Mouse (Mus musculus): ENCODE measurements around the gene Aup1. TPM values are rescaled to one million over a fixed set of nuclear protein-coding genes. Genes with fewer than 3 reads are reported as not detected.

Gene Aup1
- total RNA-seq, 1 experiment from 2014 or later = 242 TPM

DNA sequence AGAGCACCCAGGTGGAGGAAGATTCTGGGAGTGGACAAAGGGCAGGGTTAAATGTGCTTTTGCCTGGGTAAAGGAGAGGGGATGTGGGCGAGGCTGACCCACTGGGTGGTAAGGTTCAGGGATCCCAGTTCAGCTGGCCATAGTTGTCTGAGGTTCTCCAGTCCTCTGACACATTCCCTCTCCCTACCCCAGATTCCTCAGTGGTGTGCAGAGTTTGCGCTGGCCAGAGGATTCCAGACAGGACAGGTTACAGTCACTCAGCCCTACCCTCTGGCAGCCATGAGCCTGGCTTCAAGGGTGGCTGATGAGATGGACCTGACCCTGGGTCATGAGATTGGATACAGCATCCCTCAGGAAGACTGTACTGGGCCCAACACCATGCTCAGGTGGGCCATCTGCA is 4.4 kb downstream of the Aup1 start:
- ATAC-seq (ENCODE audit: extremely low read depth, insufficient number of reproducible peaks, low FRiP score, poor library complexity, severe bottlenecking) = no peak

DNA sequence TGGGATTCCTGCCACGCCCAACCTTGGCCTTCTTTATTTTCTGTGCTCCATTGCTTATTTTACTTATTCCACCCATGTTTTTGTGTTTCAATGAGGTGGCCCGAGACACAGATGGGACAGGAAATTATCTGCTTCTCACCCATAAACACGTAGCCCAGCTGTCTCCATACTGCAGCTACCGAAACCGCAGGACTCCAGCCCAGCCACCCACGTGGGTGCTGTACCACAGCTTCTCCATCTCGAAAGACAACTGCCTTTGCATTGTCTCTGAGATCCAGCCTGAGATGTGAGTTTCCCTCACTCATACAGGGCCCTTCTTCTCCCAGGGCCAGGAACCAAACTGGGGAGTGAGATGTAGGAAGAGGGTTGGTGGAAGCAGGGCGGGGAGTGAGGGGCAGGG is 11.7 kb downstream of the Aup1 start:
- ATAC-seq (ENCODE audit: extremely low read depth, insufficient number of reproducible peaks, low FRiP score, poor library complexity, severe bottlenecking) = no peak

DNA sequence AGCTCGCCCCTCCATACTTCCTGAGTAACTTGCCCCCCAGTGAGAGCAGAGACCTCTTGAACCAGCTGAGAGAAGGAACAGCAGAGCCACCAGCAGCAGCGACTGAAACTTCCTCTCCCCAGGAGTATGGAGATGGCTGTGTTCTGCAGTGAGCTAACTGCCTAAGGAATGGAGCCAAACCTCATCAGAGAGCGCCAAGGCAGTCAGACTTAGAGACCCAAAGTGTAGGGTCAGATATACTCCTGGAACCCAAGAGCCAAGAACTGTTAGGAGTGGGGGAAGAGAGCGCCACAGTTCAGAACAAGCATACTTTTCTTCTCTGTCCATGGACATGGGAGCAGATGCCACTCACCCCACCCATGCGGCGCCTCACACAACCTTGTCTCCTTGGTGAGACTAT is 12.1 kb downstream of the Aup1 start:
- no peak for ATAC-seq (ENCODE audit: extremely low read depth, insufficient number of reproducible peaks, low FRiP score, poor library complexity, severe bottlenecking)

DNA sequence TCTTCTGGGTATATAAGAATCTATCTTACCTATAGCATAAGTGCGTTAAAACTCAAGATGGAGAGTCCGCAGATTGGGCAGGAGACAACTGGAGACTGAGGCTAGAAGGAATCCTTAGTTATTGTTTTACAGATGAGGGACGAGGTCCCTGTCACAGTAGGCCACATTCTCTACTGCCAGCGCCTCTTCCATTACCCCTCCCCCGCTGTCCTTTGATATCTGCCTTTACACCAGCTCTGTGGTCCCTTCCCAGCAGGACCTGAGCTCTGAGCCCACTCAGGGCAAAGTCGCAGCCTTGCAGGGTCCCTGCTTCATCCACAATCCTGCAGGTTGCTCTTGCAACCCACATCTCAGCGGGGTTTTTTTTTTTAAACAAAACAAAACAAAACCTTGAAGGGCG is 13.9 kb downstream of the Aup1 start:
- no peak for ATAC-seq (ENCODE audit: extremely low read depth, insufficient number of reproducible peaks, low FRiP score, poor library complexity, severe bottlenecking)

DNA sequence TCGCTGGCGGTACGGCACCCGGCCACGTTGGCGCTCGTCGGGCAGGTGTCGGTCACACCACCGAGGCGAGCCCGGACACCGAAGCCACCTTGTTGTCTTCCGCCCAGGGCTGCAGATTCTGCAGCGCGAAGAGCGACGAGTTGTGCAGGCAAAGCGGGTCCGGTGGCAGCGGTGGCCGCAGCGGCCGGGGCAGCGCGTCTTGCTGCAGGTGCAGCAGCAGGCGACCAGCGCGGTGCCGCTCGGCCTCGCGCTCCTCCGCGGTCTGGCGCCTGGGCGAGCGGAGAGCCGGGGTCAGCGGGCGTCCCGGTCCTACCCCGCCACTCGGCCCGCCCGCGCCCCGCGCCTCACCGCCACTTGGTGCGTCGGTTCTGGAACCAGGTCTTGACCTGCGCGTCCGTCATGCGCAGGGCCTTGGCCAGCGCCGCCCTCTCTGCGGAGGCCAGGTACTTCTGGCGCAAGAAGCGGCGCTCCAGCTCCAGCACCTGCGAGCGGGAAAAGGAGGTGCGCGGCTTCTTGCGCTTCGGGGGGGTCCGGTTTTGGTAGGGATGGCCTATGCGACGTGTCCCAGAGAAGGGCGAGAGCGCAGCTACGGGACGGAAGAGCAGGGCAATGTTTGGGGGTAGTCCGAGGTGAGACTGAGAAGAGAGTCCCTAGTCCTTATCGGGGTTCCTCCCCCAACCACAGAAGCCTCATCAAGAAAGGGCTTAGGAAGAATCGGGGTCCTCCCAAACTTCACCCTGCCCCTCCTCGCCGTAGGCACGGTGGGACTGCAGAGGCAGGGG is 14.6 kb downstream of the Aup1 start:
- ATAC-seq (ENCODE audit: extremely low read depth, insufficient number of reproducible peaks, low FRiP score, poor library complexity, severe bottlenecking) = no peak

DNA sequence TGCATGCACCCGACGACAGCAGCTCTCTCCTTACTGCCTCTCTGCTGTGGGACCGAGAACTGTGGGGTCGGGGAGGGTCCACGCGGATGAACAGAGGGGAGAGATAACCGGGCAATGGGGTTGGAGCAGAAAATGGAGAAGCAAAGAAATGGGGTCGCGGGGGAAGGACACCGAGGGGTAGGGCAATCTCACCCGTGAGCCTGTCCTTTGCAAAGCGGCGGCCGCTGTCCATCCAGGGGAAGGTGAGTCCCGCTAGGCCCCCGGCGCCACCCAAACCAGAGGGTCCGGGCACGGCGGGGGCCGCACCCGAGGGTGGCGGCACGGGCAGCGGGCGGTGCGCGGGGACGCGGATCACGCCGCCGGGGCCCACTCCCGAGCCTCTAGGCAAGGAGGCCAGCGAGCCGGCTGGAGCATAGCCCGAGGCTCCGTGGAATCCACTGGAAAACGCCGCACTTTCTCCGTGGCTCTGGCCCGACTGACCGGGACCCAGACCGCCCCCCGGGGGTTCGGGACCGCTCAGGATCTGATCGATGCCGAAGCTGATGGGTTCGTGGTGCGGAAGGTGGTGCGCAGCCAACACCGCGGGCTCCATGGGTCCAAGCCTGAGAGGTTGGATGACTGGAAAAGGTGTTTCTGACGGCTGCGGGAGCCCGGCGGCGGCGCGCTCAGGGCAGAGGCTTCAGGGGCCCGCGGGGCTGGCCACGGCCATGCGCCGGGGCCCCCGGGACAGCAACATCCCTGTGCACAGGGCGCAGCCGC is 15.3 kb downstream of the Aup1 start:
- no peak for ATAC-seq (ENCODE audit: extremely low read depth, insufficient number of reproducible peaks, low FRiP score, poor library complexity, severe bottlenecking)

DNA sequence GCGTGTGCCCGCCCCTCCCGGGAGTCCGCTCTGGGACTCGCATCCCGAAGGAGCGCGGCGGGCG is 15.8 kb downstream of the Aup1 start, which contains the start of gene Tlx2:
Gene Tlx2, minus strand, starts transcription at position 47 of the 64 bp plus-strand sequence.
- no peak for ATAC-seq (ENCODE audit: extremely low read depth, insufficient number of reproducible peaks, low FRiP score, poor library complexity, severe bottlenecking)

DNA sequence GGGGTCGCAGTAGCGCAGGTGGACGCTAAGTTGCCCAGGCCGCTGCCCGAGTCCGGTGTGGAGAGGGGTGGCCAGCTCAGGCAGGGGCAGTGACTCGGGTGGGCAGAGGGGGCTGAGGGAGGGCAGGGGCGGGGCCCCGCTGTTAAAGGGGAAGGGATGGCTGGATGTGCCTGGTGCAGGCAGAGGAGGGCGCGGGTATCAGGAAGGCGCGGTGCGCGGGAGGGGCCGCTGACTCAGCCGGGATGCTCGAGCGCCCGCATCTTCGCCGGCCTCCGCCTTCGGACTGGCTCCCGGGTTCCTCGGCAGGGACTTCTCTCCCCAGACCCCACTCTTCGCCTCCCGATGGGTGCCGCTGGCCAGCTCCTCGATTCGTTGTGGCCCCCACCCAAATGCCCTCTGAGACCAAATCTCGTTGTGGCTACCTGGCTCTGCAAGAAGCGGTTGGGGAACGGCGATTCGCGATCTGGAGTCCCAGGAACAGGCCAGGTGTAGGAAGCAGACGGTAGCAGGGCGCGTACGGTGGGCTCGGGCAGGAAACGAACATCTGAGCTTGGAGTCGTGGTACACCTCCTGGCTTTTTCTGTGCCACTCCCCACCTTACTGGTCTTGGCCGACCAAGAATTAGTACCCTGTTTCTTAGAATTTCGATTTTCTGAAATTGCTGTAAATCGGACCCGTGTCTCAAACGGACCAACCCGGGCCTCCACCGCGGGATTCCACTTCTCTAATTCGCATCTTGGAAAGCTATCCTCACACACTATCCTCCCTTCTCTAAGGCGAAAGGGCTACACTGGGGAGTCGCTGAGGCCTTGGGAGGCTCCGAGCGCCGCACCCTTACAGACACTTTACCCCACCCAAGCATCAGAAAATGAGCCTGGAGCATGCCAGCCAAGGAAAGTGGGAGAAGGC is 16.2 kb downstream of the Aup1 start:
- no peak for ATAC-seq (ENCODE audit: extremely low read depth, insufficient number of reproducible peaks, low FRiP score, poor library complexity, severe bottlenecking)

DNA sequence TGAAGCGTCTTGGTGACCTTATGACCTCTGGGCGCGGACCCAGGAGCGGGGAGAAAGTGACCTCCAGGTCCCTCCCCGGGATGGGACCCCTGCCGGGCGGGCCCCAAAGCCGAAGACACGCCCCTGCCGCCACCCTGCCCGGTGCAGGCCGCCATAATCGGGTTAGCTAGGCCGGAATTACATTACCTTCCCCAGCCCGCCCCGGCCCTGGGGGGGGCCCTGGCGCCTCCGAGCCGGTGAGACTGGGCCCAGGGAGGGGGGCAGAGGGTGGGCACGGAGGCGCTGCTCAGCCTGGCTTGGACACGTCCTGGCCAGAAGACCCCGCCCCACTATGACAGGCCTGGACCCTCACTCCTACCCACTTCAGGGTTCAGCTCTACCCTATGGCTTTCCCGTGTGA is 16.9 kb downstream of the Aup1 start:
- ATAC-seq (ENCODE audit: extremely low read depth, insufficient number of reproducible peaks, low FRiP score, poor library complexity, severe bottlenecking) = no peak

DNA sequence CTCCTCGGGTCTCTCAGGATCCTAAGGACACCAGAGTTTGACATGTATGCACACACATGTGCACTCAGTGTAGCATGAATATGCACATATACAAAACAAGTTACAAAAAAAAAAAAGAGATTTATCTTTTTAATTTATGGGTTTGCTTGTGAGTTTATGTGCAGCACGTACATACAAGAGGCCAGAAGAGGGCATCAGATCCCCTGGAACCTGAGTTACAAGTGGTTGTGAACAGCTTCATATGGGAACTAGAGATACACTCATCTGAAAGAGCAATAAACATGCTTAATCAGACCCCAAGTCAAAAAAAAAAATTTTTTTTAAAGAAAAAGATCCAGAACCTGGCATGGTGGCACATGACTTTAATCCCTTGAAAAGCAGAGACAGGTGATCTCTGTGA is 20.7 kb downstream of the Aup1 start:
- ATAC-seq (ENCODE audit: extremely low read depth, insufficient number of reproducible peaks, low FRiP score, poor library complexity, severe bottlenecking) = no peak

DNA sequence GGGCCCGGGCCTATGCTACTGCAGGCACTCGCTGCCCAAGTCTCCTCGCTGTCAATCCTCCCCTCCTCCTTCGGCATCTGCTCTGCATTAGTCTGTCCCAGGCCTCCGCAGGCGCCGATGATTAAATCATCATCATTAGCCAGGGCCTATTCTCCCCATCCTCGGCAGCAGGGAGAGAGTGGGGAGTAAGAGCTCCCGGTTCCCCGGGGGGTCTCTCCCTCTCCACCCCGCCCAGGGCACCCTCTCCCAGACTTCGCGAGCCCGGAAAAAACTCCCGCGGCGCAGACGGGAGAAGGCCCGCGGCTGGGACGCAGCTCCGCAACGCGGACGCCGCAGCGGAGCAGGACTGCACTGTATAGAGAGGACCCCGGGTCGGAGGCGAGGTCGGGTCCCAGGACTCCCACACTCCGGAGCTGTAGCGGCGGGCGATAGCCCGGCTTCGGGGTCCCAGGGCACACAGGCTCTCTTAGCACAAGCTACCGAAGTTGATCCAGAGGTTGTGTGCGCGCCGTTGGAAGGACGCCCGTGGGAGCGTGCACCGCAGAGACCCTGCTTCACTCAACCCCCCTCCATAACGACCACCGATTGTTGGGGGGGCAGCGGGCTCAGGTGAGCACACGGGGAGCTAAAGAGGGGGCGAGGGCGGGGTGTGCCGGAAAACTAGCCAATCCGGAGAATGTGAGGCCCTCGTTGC is 23.5 kb downstream of the Aup1 start, which contains the start of gene Pcgf1:
Gene Pcgf1, plus strand, starts transcription at position 240 of the 694 bp plus-strand sequence.
- ATAC-seq (ENCODE audit: extremely low read depth, insufficient number of reproducible peaks, low FRiP score, poor library complexity, severe bottlenecking) = no peak

DNA sequence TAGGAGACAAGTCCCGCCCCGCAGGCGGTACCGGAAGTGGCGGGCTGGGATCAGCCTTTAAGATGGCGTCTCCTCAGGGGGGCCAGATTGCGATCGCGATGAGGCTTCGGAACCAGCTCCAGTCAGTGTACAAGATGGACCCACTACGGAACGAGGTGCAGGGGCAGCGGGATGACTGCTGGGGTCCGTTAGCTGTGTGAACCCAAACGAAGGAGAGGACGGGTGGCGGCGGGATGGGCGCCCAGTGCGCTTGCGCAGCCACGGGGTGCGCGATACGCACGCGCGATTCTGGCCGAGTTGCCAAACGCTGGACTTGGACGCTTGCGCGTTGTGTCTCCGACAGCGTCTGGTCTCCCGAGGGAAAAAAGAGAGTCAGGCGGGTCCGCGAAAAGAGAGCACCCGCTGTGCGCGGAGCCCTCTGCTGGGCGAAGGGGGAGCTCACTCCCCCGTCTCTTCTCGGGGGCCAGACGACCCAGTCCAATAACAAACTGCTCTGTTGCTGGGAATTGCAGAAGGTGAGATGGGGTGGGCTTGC is 24.1 kb downstream of the Aup1 start:
- ATAC-seq (ENCODE audit: extremely low read depth, insufficient number of reproducible peaks, low FRiP score, poor library complexity, severe bottlenecking) = peak; percentile 91

DNA sequence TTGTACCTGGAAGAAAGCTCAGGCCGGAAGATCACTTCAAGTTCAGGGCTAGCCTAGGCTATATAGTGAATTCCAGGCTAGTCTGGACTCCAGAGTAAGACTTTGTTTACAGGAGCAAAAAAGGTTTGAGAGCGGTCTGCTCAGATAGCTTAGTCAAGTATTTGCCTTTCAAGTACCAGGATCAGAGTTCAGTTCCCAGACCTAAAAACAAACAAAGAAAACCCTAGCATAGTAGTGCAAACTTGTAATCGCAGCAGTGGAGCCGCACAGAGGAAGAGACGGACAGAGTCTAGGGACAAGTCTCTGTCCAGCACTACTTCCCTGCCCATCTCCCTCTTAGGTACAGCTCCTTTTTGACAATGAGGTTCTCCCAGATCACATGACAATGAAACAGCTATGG is 25.9 kb downstream of the Aup1 start:
- no peak for ATAC-seq (ENCODE audit: extremely low read depth, insufficient number of reproducible peaks, low FRiP score, poor library complexity, severe bottlenecking)

DNA sequence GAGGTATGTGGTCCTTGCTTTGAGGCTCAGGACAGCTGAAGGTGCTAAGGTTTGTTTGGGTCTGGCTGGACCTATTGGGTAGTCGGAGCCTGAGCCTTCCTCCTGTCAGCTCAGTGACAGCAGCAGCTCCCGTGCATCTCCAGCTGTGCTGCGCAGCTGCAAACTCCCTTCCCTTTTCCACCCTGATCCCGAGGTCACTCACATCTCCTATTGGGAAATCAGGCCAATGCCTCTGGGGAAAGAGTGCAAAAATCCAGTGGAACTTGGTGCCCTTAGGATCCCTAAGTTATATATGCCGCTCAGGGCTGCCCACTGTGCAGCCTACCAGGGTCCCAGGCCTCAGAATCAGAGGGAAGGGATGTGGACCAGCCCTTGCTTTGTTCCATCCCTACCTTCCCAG is 29.2 kb downstream of the Aup1 start:
- no peak for ATAC-seq (ENCODE audit: extremely low read depth, insufficient number of reproducible peaks, low FRiP score, poor library complexity, severe bottlenecking)

DNA sequence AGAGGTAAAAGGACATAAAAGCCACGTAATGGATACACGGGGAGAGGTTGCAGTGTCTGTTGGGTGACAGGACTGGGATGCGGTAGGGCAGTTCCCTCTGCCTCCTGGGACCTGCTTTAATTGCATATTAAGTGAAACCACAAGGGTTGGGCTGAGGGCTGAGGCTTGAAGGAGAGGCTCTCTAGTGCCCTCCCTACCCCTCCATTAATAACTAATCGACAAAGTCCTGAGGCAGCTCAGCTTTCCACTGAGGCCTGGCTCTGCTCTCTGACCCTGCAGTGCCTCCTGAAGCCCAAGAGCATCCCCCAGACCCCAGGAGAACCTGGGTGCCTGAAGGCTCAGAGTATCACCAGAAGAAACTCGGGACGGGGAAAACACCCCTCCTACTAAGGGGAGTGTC is 30.2 kb downstream of the Aup1 start:
- ATAC-seq (ENCODE audit: extremely low read depth, insufficient number of reproducible peaks, low FRiP score, poor library complexity, severe bottlenecking) = no peak

DNA sequence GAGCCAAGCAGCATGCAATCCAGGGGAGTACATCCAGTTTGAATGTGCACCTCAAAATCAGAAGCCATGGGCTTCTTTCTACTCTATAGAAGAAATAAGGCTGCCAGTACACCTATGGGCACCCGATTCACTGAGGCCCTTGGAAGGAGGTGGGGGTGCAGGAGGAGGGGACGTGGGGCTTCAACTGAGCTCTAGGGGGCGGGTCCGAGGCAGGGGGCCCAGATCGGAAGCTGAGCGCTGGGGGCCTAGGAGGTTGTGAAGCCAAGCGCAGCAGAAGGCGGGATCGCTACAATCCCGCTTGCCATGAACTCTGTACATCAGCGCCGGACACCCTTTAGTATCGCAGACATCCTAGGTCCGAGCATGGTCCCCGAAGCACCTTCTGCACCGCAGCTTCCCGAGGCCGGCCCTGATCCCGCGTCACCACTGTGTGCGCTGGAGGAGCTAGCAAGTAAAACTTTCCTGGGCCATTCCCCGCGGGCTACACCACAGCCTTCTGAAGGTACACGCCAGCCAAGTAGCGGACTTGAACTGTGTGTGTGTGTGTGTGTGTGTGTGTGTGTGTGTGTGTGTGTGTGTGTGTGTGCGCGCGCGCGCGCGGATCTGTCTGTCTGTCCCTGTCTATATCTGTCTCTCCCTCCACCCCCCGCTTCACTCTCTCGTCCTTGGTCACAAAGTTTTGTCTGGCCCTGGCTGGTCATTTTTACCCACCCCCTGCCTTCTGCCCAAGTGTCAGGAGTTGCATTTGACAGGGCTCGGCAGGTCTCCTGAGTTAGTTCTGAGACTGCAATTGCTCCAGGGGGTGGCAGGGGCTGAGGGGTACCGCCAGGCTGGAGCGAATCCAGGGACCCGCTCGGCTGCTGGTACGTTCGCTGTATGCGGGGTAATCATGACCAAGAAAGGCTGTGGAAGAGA is 32.1 kb downstream of the Aup1 start, which contains the start of gene Lbx2:
Gene Lbx2, plus strand, starts transcription at position 247 of the 915 bp plus-strand sequence.
- ATAC-seq (ENCODE audit: extremely low read depth, insufficient number of reproducible peaks, low FRiP score, poor library complexity, severe bottlenecking) = no peak

DNA sequence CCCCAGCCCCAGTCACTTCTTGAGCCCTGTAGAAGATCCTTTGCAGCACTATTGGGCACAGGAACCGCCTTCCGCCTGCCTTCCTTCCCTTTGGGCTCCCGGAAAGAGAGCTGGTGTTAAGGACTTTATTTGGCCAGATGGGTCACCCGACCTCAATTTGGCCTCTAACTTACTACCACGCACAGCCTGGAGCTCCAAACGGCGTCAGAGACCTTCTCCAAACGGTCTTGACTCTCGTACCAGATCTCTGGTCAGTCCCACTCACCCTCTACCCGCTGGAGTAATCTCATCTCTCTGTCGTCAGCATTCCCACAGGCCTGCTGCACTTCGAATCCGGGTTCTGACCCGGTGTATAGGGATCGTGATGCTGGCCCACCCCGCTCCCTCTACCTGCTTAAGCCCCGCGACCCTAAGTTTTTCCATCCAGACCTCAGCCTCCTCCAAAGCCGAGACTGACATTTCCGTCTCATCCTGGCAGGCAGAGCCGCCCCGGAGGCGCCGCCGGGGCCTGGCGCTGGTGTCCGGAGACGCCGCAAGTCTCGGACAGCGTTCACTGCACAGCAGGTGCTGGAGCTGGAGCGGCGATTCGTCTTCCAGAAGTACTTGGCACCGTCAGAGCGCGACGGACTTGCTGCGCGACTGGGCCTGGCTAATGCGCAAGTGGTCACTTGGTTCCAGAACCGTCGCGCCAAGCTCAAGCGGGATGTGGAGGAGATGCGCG is 33.0 kb downstream of the Aup1 start:
- no peak for ATAC-seq (ENCODE audit: extremely low read depth, insufficient number of reproducible peaks, low FRiP score, poor library complexity, severe bottlenecking)

DNA sequence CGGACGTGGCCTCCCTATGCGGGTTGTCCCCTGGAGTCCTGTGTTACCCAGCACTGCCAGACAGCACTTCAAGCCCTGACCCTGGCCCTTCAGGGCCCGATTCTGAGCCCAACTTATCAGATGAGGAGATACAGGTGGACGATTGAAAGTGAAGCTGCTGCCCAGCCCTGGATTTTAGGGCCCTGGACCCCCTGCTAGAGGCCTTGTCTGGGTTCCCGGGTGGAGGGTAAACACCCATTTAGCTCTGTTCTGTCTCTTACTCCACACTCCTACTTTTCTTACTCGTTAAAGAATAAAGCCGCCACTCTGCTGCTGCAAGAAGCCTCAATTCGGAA is 33.6 kb downstream of the Aup1 start:
- no peak for ATAC-seq (ENCODE audit: extremely low read depth, insufficient number of reproducible peaks, low FRiP score, poor library complexity, severe bottlenecking)
